Mouse (Mus musculus) C2C12 (cell line): ENCODE results near the gene Gm36079. TPM values are rescaled to one million over a fixed set of nuclear protein-coding genes. Genes with fewer than 3 reads are reported as not detected.
"Not testable (repeated sequence)": the region's sequence is repeated elsewhere in the genome, so short reads cannot be mapped to it uniquely, and the experiment has no call there.

Experiments used
- H3K27me3 ChIP-seq: one replicate; pipeline ENCODE4 v1.6.1; 2011; ENCODE audit not compliant: control insufficient read depth, insufficient read depth, insufficient read length
- H3K36me3 ChIP-seq: one replicate; pipeline ENCODE4 v1.6.1; 2011; ENCODE audit not compliant: control insufficient read depth, insufficient read depth
- H3K4me3 ChIP-seq: one replicate; pipeline ENCODE4 v1.5.1; 2011; ENCODE audit warnings: mild to moderate bottlenecking, control low read depth; ENCODE audit not compliant: poor library complexity, insufficient read depth, severe bottlenecking
- H3K79me2 ChIP-seq: one replicate; pipeline ENCODE4 v1.6.1; 2011; ENCODE audit not compliant: control insufficient read depth, insufficient read depth
- H3K79me3 ChIP-seq: one replicate; pipeline ENCODE4 v1.6.1; 2011; ENCODE audit warnings: low read depth, control low read depth
- H3ac ChIP-seq: one replicate; pipeline ENCODE3; 2011; ENCODE audit warnings: low read depth; ENCODE audit not compliant: control insufficient read depth, insufficient read length
- polyA plus RNA-seq: library from polyadenylated mRNA; unstranded; fragments of >200 nt; fragmentation: generic; extraction: Trizol; gene quantifications from one replicate; pipeline ENCODE4 v1.2.1, GENCODE M21; 2012; ENCODE audit warnings: missing spikeins

Gm36079 gene
- polyA plus RNA-seq, 1 experiment: not detected

- not testable (repeated sequence) for H3K79me3 ChIP-seq, H3ac ChIP-seq, H3K4me3 ChIP-seq, H3K79me2 ChIP-seq, H3K27me3 ChIP-seq, H3K36me3 ChIP-seq
Measured at GRCm38 (mm10) chr13:120036577-120037115, 9.8 kb upstream of the Gm36079 start.

- H3K36me3 ChIP-seq, H3ac ChIP-seq, H3K79me2 ChIP-seq, H3K27me3 ChIP-seq, H3K4me3 ChIP-seq, H3K79me3 ChIP-seq: not testable (repeated sequence)
Measured at GRCm38 (mm10) chr13:120035151-120035550, 8.3 kb upstream of the Gm36079 start.

GRCm38 (mm10) chr13:120034637-120035036 lies 7.8 kb upstream of the Gm36079 start:
- not testable (repeated sequence) for H3ac ChIP-seq, H3K27me3 ChIP-seq, H3K79me3 ChIP-seq, H3K79me2 ChIP-seq, H3K4me3 ChIP-seq, H3K36me3 ChIP-seq

- H3K79me3 ChIP-seq, H3ac ChIP-seq, H3K4me3 ChIP-seq, H3K79me2 ChIP-seq, H3K27me3 ChIP-seq, H3K36me3 ChIP-seq: not testable (repeated sequence)
Measured at GRCm38 (mm10) chr13:120033516-120034190, 6.8 kb upstream of the Gm36079 start.

GRCm38 (mm10) chr13:120031676-120032075 lies 4.9 kb upstream of the Gm36079 start:
- not testable (repeated sequence) for H3K79me2 ChIP-seq, H3K4me3 ChIP-seq, H3K36me3 ChIP-seq, H3K79me3 ChIP-seq, H3ac ChIP-seq, H3K27me3 ChIP-seq

GRCm38 (mm10) chr13:120027368-120027767 lies 557 bp upstream of the Gm36079 start:
- H3K36me3 ChIP-seq, H3K27me3 ChIP-seq, H3K79me2 ChIP-seq, H3ac ChIP-seq, H3K4me3 ChIP-seq, H3K79me3 ChIP-seq: not testable (repeated sequence)

GRCm38 (mm10) chr13:120026373-120026772 lies 438 bp downstream of the Gm36079 start:
- not testable (repeated sequence) for H3ac ChIP-seq, H3K36me3 ChIP-seq, H3K79me2 ChIP-seq, H3K4me3 ChIP-seq, H3K27me3 ChIP-seq, H3K79me3 ChIP-seq

- H3K79me2 ChIP-seq, H3K36me3 ChIP-seq, H3ac ChIP-seq, H3K4me3 ChIP-seq, H3K27me3 ChIP-seq, H3K79me3 ChIP-seq: not testable (repeated sequence)
Measured at GRCm38 (mm10) chr13:120025576-120025975, 1.2 kb downstream of the Gm36079 start.

GRCm38 (mm10) chr13:120025004-120025403 lies 1.8 kb downstream of the Gm36079 start:
- H3K79me2 ChIP-seq, H3K27me3 ChIP-seq, H3K4me3 ChIP-seq, H3K36me3 ChIP-seq, H3K79me3 ChIP-seq, H3ac ChIP-seq: not testable (repeated sequence)

GRCm38 (mm10) chr13:120024581-120024980 lies 2.2 kb downstream of the Gm36079 start:
- not testable (repeated sequence) for H3K4me3 ChIP-seq, H3ac ChIP-seq, H3K79me2 ChIP-seq, H3K27me3 ChIP-seq, H3K36me3 ChIP-seq, H3K79me3 ChIP-seq

- H3K79me2 ChIP-seq, H3K36me3 ChIP-seq, H3ac ChIP-seq, H3K4me3 ChIP-seq, H3K79me3 ChIP-seq, H3K27me3 ChIP-seq: not testable (repeated sequence)
Measured at GRCm38 (mm10) chr13:120021477-120021876, 5.3 kb downstream of the Gm36079 start.

GRCm38 (mm10) chr13:120015348-120016007 lies 11.3 kb downstream of the Gm36079 start:
- not testable (repeated sequence) for H3K4me3 ChIP-seq, H3K79me2 ChIP-seq, H3ac ChIP-seq, H3K27me3 ChIP-seq, H3K79me3 ChIP-seq, H3K36me3 ChIP-seq
